Mouse (Mus musculus): ENCODE measurements around the gene Ggt1.
A peak's percentile ranks its signal among the peaks of the same experiment; 100 is the strongest.
"Not testable (repeated sequence)": the region's sequence is repeated elsewhere in the genome, so short reads cannot be mapped to it uniquely, and the experiment has no call there.

The Ggt1 gene

GRCm38 (mm10) chr10:75561071-75561654 is at the start of gene Ggt1:
Gene Ggt1, plus strand, starts transcription at chr10:75561604.
- no peak for DNase-seq (ENCODE audit: low spot score in 2 of 2)

GRCm38 (mm10) chr10:75511897-75512296 is 49.5 kb upstream of the Ggt1 start:
- DNase-seq (ENCODE audit: low spot score in 2 of 2): no peak

GRCm38 (mm10) chr10:75512796-75513195 is 48.6 kb upstream of the Ggt1 start:
- DNase-seq (ENCODE audit: low spot score in 2 of 2): no peak

GRCm38 (mm10) chr10:75513306-75514067 is 47.9 kb upstream of the Ggt1 start:
- no peak for DNase-seq (ENCODE audit: low spot score in 2 of 2)

GRCm38 (mm10) chr10:75514361-75514760 is 47.0 kb upstream of the Ggt1 start:
- DNase-seq (ENCODE audit: low spot score in 2 of 2): peak; percentile 26 to 52

- peak; percentile 57 to 76 for DNase-seq (ENCODE audit: low spot score in 2 of 2)
Observed at GRCm38 (mm10) chr10:75515216-75516037, 46.0 kb upstream of the Ggt1 start.

- peak in 1 of 2 experiments; percentile 26 for DNase-seq (ENCODE audit: low spot score in 2 of 2)
Observed at GRCm38 (mm10) chr10:75516038-75516723, 45.2 kb upstream of the Ggt1 start.

GRCm38 (mm10) chr10:75516724-75517072 is 44.7 kb upstream of the Ggt1 start:
- DNase-seq (ENCODE audit: low spot score in 2 of 2): no peak

GRCm38 (mm10) chr10:75517073-75517757 is 44.2 kb upstream of the Ggt1 start, which contains the start of gene Snrpd3:
Gene Snrpd3, plus strand, starts transcription at chr10:75517551.
- DNase-seq (ENCODE audit: low spot score in 2 of 2): peak; percentile 96

GRCm38 (mm10) chr10:75517758-75518143 is 43.7 kb upstream of the Ggt1 start, which contains the start of gene Gucd1:
Gene Gucd1, minus strand, starts transcription at chr10:75517972.
- DNase-seq (ENCODE audit: low spot score in 2 of 2): peak; percentile 92 to 95

- DNase-seq (ENCODE audit: low spot score in 2 of 2): no peak
Observed at GRCm38 (mm10) chr10:75520581-75520980, 40.8 kb upstream of the Ggt1 start.

GRCm38 (mm10) chr10:75521643-75522042 is 39.8 kb upstream of the Ggt1 start:
- no peak for DNase-seq (ENCODE audit: low spot score in 2 of 2)

GRCm38 (mm10) chr10:75525450-75525849 is 36.0 kb upstream of the Ggt1 start:
- DNase-seq (ENCODE audit: low spot score in 2 of 2): not testable (repeated sequence)

GRCm38 (mm10) chr10:75530322-75530721 is 31.1 kb upstream of the Ggt1 start:
- no peak for DNase-seq (ENCODE audit: low spot score in 2 of 2)

- DNase-seq (ENCODE audit: low spot score in 2 of 2): no peak
Observed at GRCm38 (mm10) chr10:75531532-75532090, 29.8 kb upstream of the Ggt1 start.

GRCm38 (mm10) chr10:75534216-75534615 is 27.2 kb upstream of the Ggt1 start:
- no peak for DNase-seq (ENCODE audit: low spot score in 2 of 2)

GRCm38 (mm10) chr10:75534934-75535333 is 26.5 kb upstream of the Ggt1 start:
- DNase-seq (ENCODE audit: low spot score in 2 of 2): no peak

- DNase-seq (ENCODE audit: low spot score in 2 of 2): no peak
Observed at GRCm38 (mm10) chr10:75535423-75535822, 26.0 kb upstream of the Ggt1 start.

- peak; percentile 23 to 35 for DNase-seq (ENCODE audit: low spot score in 2 of 2)
Observed at GRCm38 (mm10) chr10:75536123-75536522, 25.3 kb upstream of the Ggt1 start.

- DNase-seq (ENCODE audit: low spot score in 2 of 2): no peak
Observed at GRCm38 (mm10) chr10:75547901-75548300, 13.5 kb upstream of the Ggt1 start.

GRCm38 (mm10) chr10:75548486-75548885 is 12.9 kb upstream of the Ggt1 start:
- no peak for DNase-seq (ENCODE audit: low spot score in 2 of 2)
